Mouse (Mus musculus): ENCODE results near the gene Sh3tc1. TPM values are rescaled to one million over a fixed set of nuclear protein-coding genes. Genes with fewer than 3 reads are reported as not detected.

Gene Sh3tc1
- polyA plus RNA-seq, 1 experiment from 2014 or later, result 7.3 TPM

DNA sequence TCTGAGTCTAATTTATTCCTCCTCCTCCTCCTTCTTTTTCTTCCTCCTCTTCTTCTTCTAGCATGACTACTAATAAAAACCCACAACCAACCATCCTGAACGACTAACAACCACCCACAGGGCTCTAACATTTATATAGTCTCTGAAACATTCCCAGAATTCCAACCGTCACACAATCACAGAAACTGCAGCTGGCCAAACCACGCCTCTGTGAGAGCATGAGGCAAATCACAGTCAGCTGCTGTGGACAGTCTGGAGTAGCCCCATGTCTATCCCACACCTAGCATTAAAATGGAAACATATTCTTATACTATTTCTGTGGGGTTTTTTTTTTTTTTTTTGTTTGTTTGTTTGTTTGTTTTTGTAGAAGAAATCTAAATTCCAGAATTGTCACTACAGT, 9.6 kb upstream of the Sh3tc1 start:
- Histone ChIP-seq H3K27ac (no peak overlapping the region), H3K9me3 (no peaks in the 10 kb centered on the region), H3K36me3 (no peaks in the 10 kb centered on the region), H3K27me3 (no peaks in the 10 kb centered on the region), H3K9ac (no peak overlapping the region), H3K4me3 (no peak overlapping the region), H3K4me1 (no peaks in the 10 kb centered on the region), H3K4me2 (no peak overlapping the region)
- ATAC-seq (ENCODE audit: insufficient number of reproducible peaks, low FRiP score, low TSS enrichment, low read depth), result no peak
- 32% methylated on average over 3 of the region's 3 CpGs for WGBS

DNA sequence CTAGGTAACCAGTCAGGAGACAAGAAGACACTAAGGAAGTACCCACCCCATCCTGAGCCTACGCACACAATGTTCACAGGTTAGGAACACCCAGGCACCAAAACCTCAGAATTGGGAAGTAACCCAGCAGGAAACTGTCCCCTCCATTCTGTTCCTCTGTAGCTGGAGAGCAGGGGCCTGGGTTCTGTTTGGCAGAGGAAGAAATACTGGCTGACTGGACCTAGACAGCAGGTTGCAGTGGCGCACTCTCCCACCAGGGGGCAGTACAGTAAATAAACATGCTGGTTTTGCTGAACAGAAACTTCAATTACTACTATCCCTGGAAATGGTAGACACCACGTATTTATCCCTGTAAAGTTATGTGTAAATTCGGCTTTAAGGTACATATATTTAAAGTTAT, 7.1 kb upstream of the Sh3tc1 start:
- H3K27ac ChIP-seq, result no peak overlapping the region
- no peak overlapping the region for H3K9ac ChIP-seq
- no peaks in the 10 kb centered on the region for H3K27me3 ChIP-seq
- ATAC-seq (ENCODE audit: insufficient number of reproducible peaks, low FRiP score, low TSS enrichment, low read depth), result no peak
- no peak overlapping the region for H3K4me2 ChIP-seq
- H3K36me3 ChIP-seq, result no peaks in the 10 kb centered on the region
- no peaks in the 10 kb centered on the region for H3K4me1 ChIP-seq
- 24% methylated on average over 4 of the region's 4 CpGs for WGBS
- no peaks in the 10 kb centered on the region for H3K9me3 ChIP-seq
- H3K4me3 ChIP-seq, result no peak overlapping the region

DNA sequence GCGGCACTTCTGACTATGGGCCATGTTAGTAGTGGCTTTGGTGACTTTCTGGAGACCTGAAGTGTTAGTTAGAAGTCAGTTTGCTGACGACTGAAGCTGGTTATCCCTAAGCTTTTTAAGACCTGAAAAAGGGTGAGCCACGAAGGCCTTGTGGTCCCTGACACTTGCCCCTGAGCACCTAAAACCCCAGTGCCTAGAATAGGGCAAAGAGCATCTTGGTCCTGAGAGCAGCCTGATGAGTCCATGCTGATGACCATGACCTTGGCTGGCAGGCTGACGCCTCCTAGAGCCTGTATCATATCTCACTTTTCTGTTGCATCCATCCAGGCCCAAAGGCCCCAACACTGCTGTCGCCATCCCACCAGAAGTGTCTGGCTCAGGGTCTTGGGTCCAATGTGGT, 5.6 kb upstream of the Sh3tc1 start:
- H3K36me3 ChIP-seq, result no peaks in the 10 kb centered on the region
- ATAC-seq (ENCODE audit: insufficient number of reproducible peaks, low FRiP score, low TSS enrichment, low read depth), result no peak
- H3K4me3 ChIP-seq, result no peak overlapping the region
- 0 out of 2 replicates have a peak, but pooled peaks cover 8% of the 10 kb centered on the region for H3K4me1 ChIP-seq
- peaks cover 14% of the 10 kb centered on the region; the same call in 1 of the 2 replicates for H3K27me3 ChIP-seq
- H3K4me2 ChIP-seq, result no peak overlapping the region
- 80% methylated on average over 5 of the region's 5 CpGs for WGBS
- H3K27ac ChIP-seq, result no peak overlapping the region
- H3K9ac ChIP-seq, result no peak overlapping the region
- H3K9me3 ChIP-seq, result no peaks in the 10 kb centered on the region

DNA sequence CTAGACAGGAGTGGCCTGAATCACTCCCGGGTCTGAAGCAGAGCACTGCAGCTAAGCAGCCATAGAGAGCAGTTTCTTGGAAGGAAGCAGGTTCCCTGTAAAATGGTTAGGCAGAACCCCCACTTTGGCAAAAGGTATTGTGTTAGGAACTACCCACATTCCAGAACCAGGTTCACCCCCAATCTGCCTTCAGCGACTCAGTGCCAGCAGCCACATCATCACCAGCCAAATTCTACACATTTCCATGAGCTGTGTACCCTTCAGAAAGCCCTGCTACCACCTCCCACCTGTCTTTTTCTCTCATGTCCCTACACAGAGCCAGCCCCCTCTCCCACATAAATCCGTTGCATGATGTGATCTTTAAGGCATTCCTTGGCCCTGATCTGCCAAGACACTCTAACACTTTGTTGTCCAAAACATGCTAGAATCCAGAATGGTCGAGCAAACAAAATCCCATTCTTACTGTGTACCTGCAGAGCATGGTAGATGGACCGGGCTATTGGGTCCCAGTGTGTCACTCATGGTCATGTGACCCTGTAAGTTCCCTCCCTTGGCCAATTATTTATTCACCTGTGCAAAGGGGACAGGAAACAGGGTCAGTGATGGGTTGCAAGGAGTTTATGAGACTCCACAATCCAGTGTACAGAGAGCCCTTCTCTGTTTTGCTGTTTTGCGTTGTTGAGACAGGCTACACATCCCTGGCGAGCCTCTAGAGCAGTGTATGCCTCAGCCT, 4.4 kb upstream of the Sh3tc1 start:
- 74% methylated on average over 7 of the region's 7 CpGs for WGBS
- H3K4me2 ChIP-seq, result no peak overlapping the region
- H3K36me3 ChIP-seq, result no peaks in the 10 kb centered on the region
- no peak overlapping the region for H3K9ac ChIP-seq
- no peak for ATAC-seq (ENCODE audit: insufficient number of reproducible peaks, low FRiP score, low TSS enrichment, low read depth)
- 0 out of 2 replicates have a peak, but pooled peaks cover 15% of the 10 kb centered on the region for H3K4me1 ChIP-seq
- no peak overlapping the region for H3K27ac ChIP-seq
- H3K9me3 ChIP-seq, result no peaks in the 10 kb centered on the region
- H3K27me3 ChIP-seq, result peaks cover 22% of the 10 kb centered on the region; the same call in 1 of the 2 replicates
- no peak overlapping the region for H3K4me3 ChIP-seq

DNA sequence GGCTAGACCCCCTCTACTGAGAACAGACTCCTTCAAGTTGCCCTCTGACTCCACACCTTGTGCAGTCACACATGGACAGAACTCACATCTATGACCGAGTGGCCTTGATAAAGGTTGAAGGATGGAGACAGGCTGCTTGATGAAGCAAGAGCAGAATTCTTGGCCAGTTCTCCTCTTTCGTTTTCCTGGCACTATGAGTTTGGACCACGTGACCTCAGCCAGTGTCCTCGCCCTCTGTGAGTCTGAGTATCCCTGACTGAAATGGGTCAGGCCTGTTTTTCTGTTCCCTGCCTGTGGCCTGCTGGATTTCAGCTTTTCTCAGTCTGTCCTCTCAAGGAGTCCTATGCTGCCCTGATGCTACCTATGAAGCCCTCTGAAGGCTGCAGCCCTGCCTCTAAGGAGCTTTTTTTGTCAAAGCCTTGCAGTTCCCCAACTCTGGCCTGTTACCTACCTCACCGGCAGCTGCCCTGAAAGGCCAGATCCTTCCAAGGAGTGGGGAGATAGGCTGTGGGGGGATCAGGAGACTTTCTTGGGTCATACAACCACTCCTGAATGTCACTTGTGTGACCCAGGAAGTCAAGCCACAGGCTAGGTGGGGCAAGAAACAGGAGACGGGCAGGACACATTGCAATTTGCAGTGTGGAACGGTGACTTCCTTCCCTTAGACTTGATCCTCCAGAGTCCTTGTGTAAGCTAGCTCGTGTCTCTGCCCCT, 3.6 kb upstream of the Sh3tc1 start:
- Histone ChIP-seq H3K27ac (no peak overlapping the region), H3K36me3 (no peaks in the 10 kb centered on the region), H3K4me1 (0 out of 2 replicates have a peak, but pooled peaks cover 15% of the 10 kb centered on the region), H3K9me3 (no peaks in the 10 kb centered on the region), H3K4me3 (no peak overlapping the region), H3K27me3 (peaks cover 25% of the 10 kb centered on the region; the same call in 1 of the 2 replicates), H3K9ac (no peak overlapping the region), H3K4me2 (no peak overlapping the region)
- no peak for ATAC-seq (ENCODE audit: insufficient number of reproducible peaks, low FRiP score, low TSS enrichment, low read depth)
- 72% methylated on average over 8 of the region's 8 CpGs for WGBS

DNA sequence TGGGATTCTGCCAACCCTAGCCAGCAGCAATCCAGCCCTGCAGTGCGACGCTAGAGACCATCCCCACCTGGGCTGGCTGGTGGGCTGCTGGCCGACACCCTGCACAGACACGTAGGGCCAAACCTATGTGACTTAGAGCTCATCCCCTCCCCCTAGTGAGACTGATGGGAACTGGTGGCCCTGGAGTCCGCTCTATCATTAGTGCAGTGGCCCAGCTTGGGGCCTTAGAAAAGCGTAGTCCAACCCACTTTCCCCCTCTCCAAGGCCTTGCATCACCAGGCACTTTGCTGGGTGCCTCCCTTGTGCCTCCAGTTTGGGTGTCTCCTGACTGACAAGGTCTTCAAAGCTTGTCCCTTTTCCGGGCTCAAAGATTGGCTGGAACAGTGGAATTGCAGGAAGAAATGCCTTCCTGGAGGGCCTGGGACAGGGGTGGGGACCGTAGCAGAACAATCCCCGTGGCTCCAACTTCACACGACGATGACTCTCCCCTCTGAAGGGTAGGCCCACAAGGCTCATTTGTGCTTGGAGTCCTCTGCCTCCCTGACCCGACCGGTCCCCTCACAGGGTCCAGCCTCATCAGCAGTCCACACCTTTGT, 1.5 kb upstream of the Sh3tc1 start:
- Histone ChIP-seq H3K4me1 (0 out of 2 replicates have a peak, but pooled peaks cover 22% of the 10 kb centered on the region), H3K4me2 (no peak overlapping the region), H3K9me3 (no peaks in the 10 kb centered on the region), H3K36me3 (no peaks in the 10 kb centered on the region), H3K9ac (no peak overlapping the region), H3K27ac (no peak overlapping the region), H3K27me3 (peaks cover 27% of the 10 kb centered on the region; the same call in 1 of the 2 replicates), H3K4me3 (no peak overlapping the region)
- no peak for ATAC-seq (ENCODE audit: insufficient number of reproducible peaks, low FRiP score, low TSS enrichment, low read depth)
- WGBS, result 53% methylated on average over 13 of the region's 13 CpGs

DNA sequence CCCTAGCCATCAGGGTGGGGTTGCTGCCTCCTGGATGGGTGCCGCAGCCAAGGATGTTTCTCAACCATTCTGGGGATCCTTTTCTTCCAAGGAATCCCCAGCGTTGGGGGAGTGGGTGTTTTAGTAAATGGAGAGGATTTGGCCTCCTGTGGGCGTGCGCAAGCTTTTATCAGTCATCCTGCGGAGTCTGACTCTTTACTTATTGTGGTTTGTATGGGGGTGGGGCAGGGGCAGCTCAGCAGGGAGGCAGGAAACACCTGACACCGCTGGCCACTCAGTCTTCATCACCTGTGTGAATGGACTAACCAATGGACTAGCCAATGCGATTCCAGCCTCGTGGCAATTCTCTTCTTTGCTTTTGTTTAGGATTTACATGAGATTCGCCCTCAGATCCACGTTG, 929 bp upstream of the Sh3tc1 start:
- 15% methylated on average over 10 of the region's 10 CpGs for WGBS
- ATAC-seq (ENCODE audit: insufficient number of reproducible peaks, low FRiP score, low TSS enrichment, low read depth), result no peak

DNA sequence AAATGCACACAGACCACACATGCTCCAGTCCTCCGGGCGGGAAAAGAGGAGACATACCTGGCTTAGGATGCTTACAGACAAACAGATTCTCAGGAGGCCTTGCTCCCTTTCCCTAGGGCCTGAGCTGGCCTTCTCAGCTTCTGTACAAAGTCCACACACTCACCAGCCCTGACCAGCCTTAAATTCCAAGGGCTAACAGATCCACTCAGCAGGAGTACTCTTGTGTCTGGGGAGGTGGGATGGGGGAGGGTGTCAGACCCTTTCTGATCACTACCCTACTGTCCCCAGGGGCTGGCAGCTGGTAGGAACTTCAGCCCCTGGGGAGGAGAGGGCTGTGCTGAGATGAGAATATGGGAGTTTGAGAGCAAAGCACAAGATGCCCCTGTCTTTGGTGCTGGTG, 782 bp downstream of the Sh3tc1 start:
- Histone ChIP-seq H3K9ac (no peak overlapping the region), H3K4me3 (no peak overlapping the region), H3K27ac (no peak overlapping the region), H3K4me2 (no peak overlapping the region), H3K9me3 (no peaks in the 10 kb centered on the region), H3K36me3 (no peaks in the 10 kb centered on the region), H3K4me1 (0 out of 2 replicates have a peak, but pooled peaks cover 22% of the 10 kb centered on the region), H3K27me3 (peaks cover 27% of the 10 kb centered on the region; the same call in 1 of the 2 replicates)
- ATAC-seq (ENCODE audit: insufficient number of reproducible peaks, low FRiP score, low TSS enrichment, low read depth), result no peak
- WGBS, result 83% methylated on average over 2 of the region's 2 CpGs

More for the DNA sequence above, 929 bp upstream of the Sh3tc1 start:
- Histone ChIP-seq H3K9me3 (no peaks in the 10 kb centered on the region), H3K27me3 (peaks cover 27% of the 10 kb centered on the region; the same call in 1 of the 2 replicates), H3K4me3 (no peak overlapping the region), H3K4me2 (no peak overlapping the region), H3K36me3 (no peaks in the 10 kb centered on the region), H3K4me1 (0 out of 2 replicates have a peak, but pooled peaks cover 22% of the 10 kb centered on the region), H3K27ac (no peak overlapping the region), H3K9ac (no peak overlapping the region)

DNA sequence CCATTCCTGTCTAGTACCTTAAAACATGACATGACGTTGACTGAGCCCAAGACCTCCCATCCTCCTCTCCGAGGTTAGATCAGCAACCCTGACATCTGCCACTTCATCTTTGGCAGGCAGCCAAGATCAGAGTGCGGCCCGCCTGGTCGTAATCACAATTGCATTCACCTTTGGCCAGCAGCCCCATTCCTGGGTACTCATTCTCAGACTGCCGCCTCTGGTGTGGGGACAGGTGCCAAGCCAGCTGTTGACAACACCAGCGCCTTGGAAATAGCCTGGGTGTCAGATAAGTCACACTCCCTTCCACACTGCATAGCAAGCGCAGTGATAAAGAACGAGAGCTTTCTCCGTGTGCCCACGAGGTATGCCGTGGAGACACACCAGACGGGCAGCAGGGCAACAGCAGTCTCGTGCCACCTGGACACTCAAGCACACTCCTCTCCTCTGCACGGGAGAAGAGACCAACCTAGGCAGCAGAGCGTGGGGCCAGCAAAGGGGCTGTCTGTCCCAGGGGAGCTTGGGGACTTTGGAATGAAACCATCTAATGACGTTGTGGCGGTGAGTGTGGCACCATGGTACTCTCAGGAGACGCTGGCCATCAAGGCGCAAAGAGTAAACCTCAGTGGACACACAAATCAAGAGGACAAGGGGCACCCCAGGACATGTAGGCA, 2.4 kb downstream of the Sh3tc1 start:
- ATAC-seq (ENCODE audit: insufficient number of reproducible peaks, low FRiP score, low TSS enrichment, low read depth), result no peak
- no peak overlapping the region for H3K9ac ChIP-seq
- WGBS, result 65% methylated on average over 20 of the region's 20 CpGs
- H3K4me1 ChIP-seq, result 0 out of 2 replicates have a peak, but pooled peaks cover 22% of the 10 kb centered on the region
- H3K4me3 ChIP-seq, result no peak overlapping the region
- no peaks in the 10 kb centered on the region for H3K36me3 ChIP-seq
- H3K9me3 ChIP-seq, result no peaks in the 10 kb centered on the region
- no peak overlapping the region for H3K27ac ChIP-seq
- peaks cover 27% of the 10 kb centered on the region; the same call in 1 of the 2 replicates for H3K27me3 ChIP-seq
- no peak overlapping the region for H3K4me2 ChIP-seq

DNA sequence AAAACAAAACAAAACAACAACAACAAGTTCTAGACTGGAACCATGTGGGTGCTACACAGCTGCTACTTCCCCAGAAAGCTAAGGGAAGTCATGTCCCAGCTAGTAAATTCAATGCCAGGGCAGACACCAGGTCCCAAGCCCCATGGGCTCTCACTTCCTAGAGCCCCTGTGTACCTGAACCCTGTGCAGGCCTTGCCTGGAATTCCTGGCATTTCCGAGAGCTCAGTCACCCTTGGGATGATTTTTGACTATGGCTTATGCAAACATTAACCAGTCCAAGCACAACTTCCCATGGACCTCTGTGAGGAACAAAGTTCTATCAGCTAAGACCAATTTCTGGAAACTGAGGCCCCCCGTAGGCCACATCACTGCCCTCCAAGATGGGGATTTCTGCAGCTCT, 6.3 kb downstream of the Sh3tc1 start:
- H3K9me3 ChIP-seq, result no peaks in the 10 kb centered on the region
- no peak overlapping the region for H3K4me2 ChIP-seq
- H3K4me1 ChIP-seq, result peaks cover 10% of the 10 kb centered on the region; the same call in 1 of the 2 replicates
- H3K9ac ChIP-seq, result no peak overlapping the region
- no peak for ATAC-seq (ENCODE audit: insufficient number of reproducible peaks, low FRiP score, low TSS enrichment, low read depth)
- no peak overlapping the region for H3K27ac ChIP-seq
- 0 out of 2 replicates have a peak, but pooled peaks cover 3% of the 10 kb centered on the region for H3K27me3 ChIP-seq
- no peaks in the 10 kb centered on the region for H3K36me3 ChIP-seq
- no peak overlapping the region for H3K4me3 ChIP-seq
- WGBS, result 74% methylated on average over 2 of the region's 2 CpGs

DNA sequence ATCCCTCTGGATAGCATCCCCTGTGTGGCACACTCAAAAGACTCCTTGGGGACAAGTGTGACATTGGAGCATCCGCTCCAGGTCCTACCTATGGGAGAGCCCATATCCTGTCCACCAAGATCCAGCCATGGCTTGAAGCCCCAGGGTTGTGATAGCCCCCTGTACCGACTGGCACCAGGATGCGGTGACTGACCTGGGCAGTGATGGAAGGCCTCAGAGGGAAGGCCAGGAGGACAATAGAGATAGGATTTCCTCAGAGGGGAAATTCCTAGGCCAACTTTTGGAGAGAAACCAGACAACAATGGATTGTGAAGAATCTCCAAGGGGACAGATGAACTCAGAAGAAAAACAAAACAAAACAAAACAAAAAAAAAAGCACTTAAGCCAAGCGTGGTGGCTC, 8.8 kb downstream of the Sh3tc1 start:
- 88% methylated on average over 4 of the region's 4 CpGs for WGBS
- no peak overlapping the region for H3K9ac ChIP-seq
- H3K27me3 ChIP-seq, result no peaks in the 10 kb centered on the region
- no peak overlapping the region for H3K4me2 ChIP-seq
- ATAC-seq (ENCODE audit: insufficient number of reproducible peaks, low FRiP score, low TSS enrichment, low read depth), result no peak
- H3K9me3 ChIP-seq, result no peaks in the 10 kb centered on the region
- no peak overlapping the region for H3K27ac ChIP-seq
- peaks cover 4% of the 10 kb centered on the region; the same call in 1 of the 2 replicates for H3K4me1 ChIP-seq
- no peaks in the 10 kb centered on the region for H3K36me3 ChIP-seq
- H3K4me3 ChIP-seq, result no peak overlapping the region
